Mouse (Mus musculus) megakaryocyte, embryonic 14.5 days (primary cell): Measurements from ENCODE around the gene Tut7. TPM values are rescaled to one million over a fixed set of nuclear protein-coding genes. Genes with fewer than 3 reads are reported as not detected.

Experiments used
- H3K27me3 ChIP-seq: replicated peaks from 2 replicates; pipeline ENCODE3; 2012; ENCODE audit warnings: inconsistent platforms
- H3K36me3 ChIP-seq: replicated peaks from 2 replicates; pipeline ENCODE3; 2012; ENCODE audit warnings: low read length, inconsistent platforms, mixed read lengths
- H3K4me1 ChIP-seq: 2 replicates; pipeline ENCODE4 v1.6.1; 2012; ENCODE audit warnings: inconsistent platforms
- H3K4me3 ChIP-seq: replicated peaks from 2 replicates; pipeline ENCODE3; 2012; ENCODE audit warnings: moderate library complexity, mild to moderate bottlenecking, inconsistent platforms
- H3K9me3 ChIP-seq: 2 replicates; pipeline ENCODE4 v1.6.1; 2012; ENCODE audit warnings: inconsistent platforms
- FLI1 ChIP-seq: IDR thresholded peaks from 2 replicates; pipeline ENCODE4 v1.6.1; 2012; ENCODE audit warnings: low read length, inconsistent platforms, mixed read lengths
- GATA1 ChIP-seq: IDR thresholded peaks from 3 replicates; pipeline ENCODE4 v1.6.1; 2012; ENCODE audit warnings: mixed read lengths, low read length, inconsistent platforms, borderline replicate concordance
- polyA plus RNA-seq: library from polyadenylated mRNA; stranded (reverse); fragments of >175 nt; gene quantifications from 2 replicates; pipeline ENCODE4 v1.2.3, GENCODE M21; 2012; ENCODE audit warnings: low replicate concordance; ENCODE audit not compliant: insufficient read depth

Gene Tut7
- polyA plus RNA-seq, 1 experiment: 11.4 TPM

GRCm38 (mm10) chr13:59769296-59770163, 53.4 kb downstream of the Tut7 start, which contains the start of gene Isca1:
Isca1 (minus strand) TSS chr13:59769810.
- no peak for TF ChIP-seq GATA1
- peak; percentile 95 for TF ChIP-seq FLI1
- H3K36me3 ChIP-seq: peaks cover 57% of the 10 kb centered on the region
- peak within 1 kb of the TSS; percentile 94 for H3K4me3 ChIP-seq
- peaks cover 71% of the 10 kb centered on the region for H3K4me1 ChIP-seq
- no peaks in the 10 kb centered on the region for H3K9me3 ChIP-seq
- H3K27me3 ChIP-seq: no peaks in the 10 kb centered on the region

GRCm38 (mm10) chr13:59768531-59768930, 54.4 kb downstream of the Tut7 start:
- H3K27me3 ChIP-seq: no peaks in the 10 kb centered on the region
- peak overlapping the region; percentile 94 for H3K4me3 ChIP-seq
- TF ChIP-seq GATA1: no peak
- no peak for TF ChIP-seq FLI1
- H3K9me3 ChIP-seq: no peaks in the 10 kb centered on the region
- peaks cover 75% of the 10 kb centered on the region for H3K4me1 ChIP-seq
- peaks cover 56% of the 10 kb centered on the region for H3K36me3 ChIP-seq

- no peaks in the 10 kb centered on the region for H3K9me3 ChIP-seq
- no peaks in the 10 kb centered on the region for H3K27me3 ChIP-seq
- H3K4me1 ChIP-seq: peaks cover 75% of the 10 kb centered on the region
- peaks cover 56% of the 10 kb centered on the region for H3K36me3 ChIP-seq
- TF ChIP-seq FLI1 (no peak), GATA1 (no peak)
- H3K4me3 ChIP-seq: peak overlapping the region; percentile 94
Measured at GRCm38 (mm10) chr13:59766786-59767515, 56.0 kb downstream of the Tut7 start.

- H3K4me1 ChIP-seq: peaks cover 91% of the 10 kb centered on the region
- TF ChIP-seq FLI1: no peak
- TF ChIP-seq GATA1: no peak
- no peaks in the 10 kb centered on the region for H3K27me3 ChIP-seq
Measured at GRCm38 (mm10) chr13:59762791-59763190, 60.2 kb downstream of the Tut7 start.

GRCm38 (mm10) chr13:59756906-59757305, 66.0 kb downstream of the Tut7 start:
- no peak overlapping the region for H3K4me3 ChIP-seq
- peaks cover 72% of the 10 kb centered on the region for H3K4me1 ChIP-seq
- no peaks in the 10 kb centered on the region for H3K27me3 ChIP-seq
- H3K9me3 ChIP-seq: peaks cover 8% of the 10 kb centered on the region
- TF ChIP-seq FLI1 (no peak), GATA1 (no peak)
- H3K36me3 ChIP-seq: peaks cover 87% of the 10 kb centered on the region

More at GRCm38 (mm10) chr13:59762791-59763190, 60.2 kb downstream of the Tut7 start:
- peak overlapping the region; percentile 31 for H3K4me3 ChIP-seq
- peaks cover 88% of the 10 kb centered on the region for H3K36me3 ChIP-seq
- H3K9me3 ChIP-seq: no peaks in the 10 kb centered on the region

GRCm38 (mm10) chr13:59750310-59750709, 72.6 kb downstream of the Tut7 start:
- TF ChIP-seq FLI1 (no peak), GATA1 (no peak)
- H3K27me3 ChIP-seq: peaks cover 1% of the 10 kb centered on the region
- no peak overlapping the region for H3K4me3 ChIP-seq
- peaks cover 13% of the 10 kb centered on the region for H3K9me3 ChIP-seq
- H3K36me3 ChIP-seq: peaks cover 51% of the 10 kb centered on the region
- H3K4me1 ChIP-seq: peaks cover 68% of the 10 kb centered on the region

- peaks cover 39% of the 10 kb centered on the region for H3K36me3 ChIP-seq
- no peak for TF ChIP-seq FLI1
- TF ChIP-seq GATA1: no peak
- H3K9me3 ChIP-seq: peaks cover 6% of the 10 kb centered on the region; the same call in 1 of the 2 replicates
- H3K27me3 ChIP-seq: peaks cover 1% of the 10 kb centered on the region
- peaks cover 84% of the 10 kb centered on the region for H3K4me1 ChIP-seq
- H3K4me3 ChIP-seq: peak within 1 kb of the TSS; percentile 54
Measured at GRCm38 (mm10) chr13:59746711-59747110, 76.2 kb downstream of the Tut7 start, which contains the start of gene 1700014D04Rik. 1700014D04Rik (minus strand) TSS chr13:59746752.

GRCm38 (mm10) chr13:59746164-59746563, 76.8 kb downstream of the Tut7 start:
- Histone ChIP-seq H3K27me3 (peaks cover 1% of the 10 kb centered on the region), H3K4me1 (peaks cover 84% of the 10 kb centered on the region), H3K9me3 (peaks cover 3% of the 10 kb centered on the region; the same call in 1 of the 2 replicates), H3K36me3 (peaks cover 39% of the 10 kb centered on the region), H3K4me3 (no peak overlapping the region)
- TF ChIP-seq GATA1: no peak
- TF ChIP-seq FLI1: no peak

- Histone ChIP-seq H3K4me3 (peak overlapping the region; percentile 54), H3K9me3 (peaks cover 3% of the 10 kb centered on the region; the same call in 1 of the 2 replicates), H3K4me1 (peaks cover 79% of the 10 kb centered on the region), H3K36me3 (peaks cover 39% of the 10 kb centered on the region), H3K27me3 (peaks cover 1% of the 10 kb centered on the region)
- TF ChIP-seq GATA1 (no peak), FLI1 (no peak)
Measured at GRCm38 (mm10) chr13:59745462-59745861, 77.5 kb downstream of the Tut7 start.
